Mouse (Mus musculus): ENCODE measurements around the gene Dhdh.

Dhdh gene

DNA sequence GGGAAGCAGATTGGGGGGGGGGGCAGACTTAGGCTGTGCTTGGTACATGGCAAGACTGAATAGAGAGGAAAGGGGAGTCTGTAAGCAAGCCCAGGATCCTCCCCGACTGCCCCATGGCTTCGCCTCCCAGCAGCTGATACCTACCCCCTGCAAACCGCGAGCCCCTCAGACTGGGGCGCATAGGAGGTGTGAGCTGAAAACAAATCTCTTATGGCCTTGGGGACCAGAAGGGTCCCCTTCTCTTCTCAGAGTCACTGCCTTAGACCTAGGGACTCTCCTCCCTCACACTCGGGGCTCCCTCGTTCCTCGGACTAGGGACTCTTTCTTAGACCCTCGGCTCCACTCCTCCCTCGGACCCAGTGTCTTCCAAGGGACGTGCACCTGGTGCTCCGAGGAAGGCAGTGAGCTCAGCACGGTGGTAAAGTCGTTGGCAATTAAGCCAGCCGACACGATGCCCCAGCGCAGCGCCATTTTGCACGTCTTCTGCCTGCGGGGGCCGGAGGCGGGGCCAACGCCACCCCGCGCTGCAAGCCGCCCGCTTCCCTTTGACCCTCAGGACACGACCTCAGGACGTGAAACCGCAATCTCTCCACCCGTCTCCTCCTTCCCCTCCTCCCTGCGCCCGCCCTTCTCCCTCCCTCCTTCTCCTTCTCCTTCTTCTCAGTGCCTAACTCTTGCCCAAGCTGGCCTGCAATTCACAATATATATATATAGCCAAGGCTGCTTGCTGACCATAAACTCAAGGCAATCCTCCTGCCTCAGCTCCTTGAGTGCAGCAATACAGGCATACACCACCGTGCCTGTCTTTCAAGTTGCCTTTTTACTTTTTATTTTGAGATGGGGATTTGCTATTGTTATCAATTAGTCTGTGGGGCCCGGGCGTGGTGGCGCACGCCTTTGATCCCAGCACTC, at the start of gene Dhdh:
Gene Dhdh (minus strand): TSS at position 513 of the 912 bp plus-strand sequence.
- 12% methylated on average over 36 of the region's 38 CpGs for whole genome bisulfite sequencing

DNA sequence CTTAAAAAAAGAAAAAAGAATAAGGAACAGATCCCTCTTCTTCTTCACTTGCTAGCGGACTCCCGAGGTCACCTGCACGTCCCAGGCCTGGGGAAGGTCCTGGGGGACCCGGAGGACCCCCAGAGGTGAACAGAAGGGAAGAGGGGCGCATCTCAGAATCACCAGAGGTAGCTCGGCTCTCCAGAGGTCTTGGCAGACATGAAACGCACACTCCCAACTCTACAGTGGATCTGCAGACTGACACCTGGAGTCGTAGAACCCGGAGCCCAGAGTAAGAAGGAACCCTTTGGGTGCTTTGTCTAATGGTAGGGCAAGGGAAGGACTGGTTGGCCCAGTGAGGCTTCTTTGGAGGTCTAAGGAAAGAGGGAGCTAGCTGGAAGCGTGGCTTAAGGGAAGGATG, 49.0 kb upstream of the Dhdh start:
- 81% methylated on average over 10 of the region's 10 CpGs for WGBS

DNA sequence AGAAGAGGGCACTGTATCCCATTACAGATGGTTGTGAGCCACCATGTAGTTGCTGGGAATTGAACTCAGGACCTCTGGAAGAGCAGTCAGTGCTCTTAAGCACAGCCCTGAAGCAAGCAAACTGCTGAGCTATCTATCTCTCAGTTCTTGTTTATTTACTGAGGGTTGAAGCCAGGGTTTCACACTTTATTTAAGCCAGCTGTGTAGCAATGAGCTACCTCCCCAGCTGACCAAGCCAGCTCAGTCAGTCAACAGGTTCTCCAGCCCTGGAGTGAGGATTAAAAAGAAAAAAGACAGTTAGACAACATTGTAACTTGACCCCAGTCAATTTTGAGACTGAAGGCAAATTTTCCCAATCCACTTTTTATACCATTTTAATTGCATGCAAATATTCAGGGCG, 47.1 kb upstream of the Dhdh start:
- WGBS = 74% methylated on average over 1 of the region's 1 CpGs

DNA sequence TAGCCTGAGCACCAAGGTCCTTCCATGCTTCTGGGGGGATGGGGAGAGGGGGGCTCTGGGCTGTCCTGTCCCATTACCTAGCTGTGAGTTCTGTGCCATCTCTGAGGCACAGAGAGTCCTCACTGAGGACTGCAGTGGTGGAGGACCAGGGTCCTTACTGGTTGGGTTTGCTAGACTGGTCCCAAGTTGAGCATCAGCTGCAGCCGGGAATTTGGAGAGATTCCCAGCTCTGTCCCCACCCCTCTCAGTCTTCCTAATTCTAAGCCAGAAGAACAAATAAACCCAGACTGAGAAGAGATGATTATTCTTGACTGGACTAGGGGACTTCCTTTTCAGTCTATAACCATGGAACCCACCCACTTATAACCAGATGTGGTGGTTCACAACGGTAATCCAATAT, 42.0 kb upstream of the Dhdh start:
- 40% methylated on average over 2 of the region's 2 CpGs for WGBS

DNA sequence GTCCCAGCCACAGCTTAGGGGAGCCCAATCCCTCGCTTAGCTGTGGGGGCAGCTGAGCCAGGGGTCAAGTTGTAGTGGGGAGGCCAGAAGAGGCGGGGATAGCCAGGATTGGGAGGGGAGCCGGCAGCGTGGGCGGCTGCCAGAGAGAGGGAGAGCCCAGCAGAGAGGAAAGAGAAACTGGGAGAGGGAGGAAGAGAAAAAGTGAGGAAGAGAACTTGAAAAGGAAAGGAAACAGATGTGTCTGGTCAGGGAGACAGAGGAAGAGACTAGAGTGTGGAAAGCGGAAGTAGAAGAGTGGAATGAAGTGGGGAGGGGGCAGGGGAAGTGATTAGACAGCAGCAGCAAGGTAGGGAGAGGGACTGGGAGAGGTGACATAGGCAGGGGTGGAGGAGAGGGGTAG, 40.9 kb upstream of the Dhdh start:
- 30% methylated on average over 6 of the region's 6 CpGs for WGBS

DNA sequence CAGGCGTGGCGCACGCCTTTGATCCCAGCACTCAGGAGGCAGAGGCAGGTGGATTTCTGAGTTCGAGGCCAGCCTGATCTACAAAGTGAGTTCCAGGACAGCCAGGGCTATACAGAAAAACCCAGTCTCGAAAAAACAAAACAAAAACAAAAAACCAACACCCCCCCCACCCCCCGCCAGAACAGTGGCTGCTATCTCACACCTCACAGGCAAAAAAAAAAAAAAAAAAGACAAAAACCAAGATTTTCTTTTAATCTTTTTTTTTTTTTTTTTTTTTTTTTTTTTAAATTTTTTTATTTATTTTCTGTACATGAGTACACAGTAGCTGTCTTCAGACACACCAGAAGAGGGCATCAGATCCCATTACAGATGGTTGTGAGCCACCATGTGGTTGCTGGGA, 38.6 kb upstream of the Dhdh start:
- 87% methylated on average over 6 of the region's 6 CpGs for WGBS

DNA sequence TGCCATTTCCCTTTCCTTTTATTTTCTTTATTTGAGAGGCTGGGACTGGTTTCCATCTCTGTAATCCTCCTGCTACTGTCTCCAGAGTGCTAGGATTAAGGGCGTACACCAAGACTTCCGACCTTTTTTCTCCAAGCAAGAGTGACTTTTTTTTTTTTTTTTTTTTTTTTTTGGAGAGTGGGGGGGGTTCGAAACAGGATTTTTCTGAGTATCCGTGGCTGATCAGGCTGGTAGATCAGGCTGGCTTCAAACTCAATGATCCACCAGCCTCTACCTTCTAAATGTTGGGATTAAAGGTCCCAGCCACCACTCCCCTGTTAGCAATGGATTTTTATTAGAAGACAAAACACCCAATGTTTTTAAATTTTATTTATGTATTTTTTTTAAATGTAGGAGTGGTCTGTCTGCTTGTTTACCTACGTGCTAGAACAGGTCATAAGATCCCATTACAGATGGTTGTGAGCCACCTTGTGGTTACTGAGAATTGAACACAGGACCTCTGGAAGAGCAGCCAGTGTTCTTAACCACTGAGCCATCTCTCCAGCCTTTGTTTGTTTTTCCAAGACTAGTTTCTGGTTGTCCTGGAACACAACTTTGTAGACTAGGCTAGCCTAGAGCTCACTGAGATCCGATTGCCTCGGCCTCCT, 38.0 kb upstream of the Dhdh start:
- WGBS = 25% methylated on average over 7 of the region's 7 CpGs

DNA sequence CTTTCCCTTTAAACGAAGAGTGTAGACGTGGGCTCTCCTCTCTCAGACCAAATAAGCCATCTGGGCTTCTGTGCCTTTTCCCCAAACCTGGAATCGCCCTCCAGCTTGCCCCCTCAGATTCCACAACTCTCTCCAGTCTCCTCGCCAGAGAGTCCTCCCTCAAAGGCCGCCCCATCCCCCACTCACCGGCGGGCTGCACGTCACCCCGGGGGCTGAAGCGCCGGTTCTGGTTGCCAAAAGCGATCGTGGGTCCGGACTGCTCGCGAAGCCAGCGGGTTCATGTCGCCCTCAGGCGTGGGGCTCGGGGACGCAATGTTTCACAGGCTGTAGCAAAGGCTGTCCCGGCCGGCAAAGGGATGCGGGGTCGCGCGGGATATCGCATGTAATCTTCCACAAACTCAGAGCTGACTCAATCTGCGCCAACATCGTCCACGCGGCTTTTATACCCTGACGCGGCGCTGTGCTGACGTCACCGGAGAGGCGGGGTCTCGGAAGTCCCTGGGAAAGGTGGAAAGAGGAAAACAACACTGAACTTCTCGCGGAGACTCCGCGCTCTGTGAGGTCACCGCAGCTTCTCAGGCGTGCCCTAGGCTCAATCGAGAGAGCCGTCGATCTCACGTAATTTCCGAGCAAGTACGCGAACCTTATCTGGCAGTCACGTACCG, 37.3 kb upstream of the Dhdh start, which contains the start of the genes Ppp1r15a and Plekha4:
Gene Ppp1r15a (minus strand): TSS at position 460 of the 665 bp plus-strand sequence.
Gene Plekha4 (plus strand): TSS at position 522 of the 665 bp plus-strand sequence.
- under 1% methylated on average over 54 of the region's 54 CpGs for WGBS

DNA sequence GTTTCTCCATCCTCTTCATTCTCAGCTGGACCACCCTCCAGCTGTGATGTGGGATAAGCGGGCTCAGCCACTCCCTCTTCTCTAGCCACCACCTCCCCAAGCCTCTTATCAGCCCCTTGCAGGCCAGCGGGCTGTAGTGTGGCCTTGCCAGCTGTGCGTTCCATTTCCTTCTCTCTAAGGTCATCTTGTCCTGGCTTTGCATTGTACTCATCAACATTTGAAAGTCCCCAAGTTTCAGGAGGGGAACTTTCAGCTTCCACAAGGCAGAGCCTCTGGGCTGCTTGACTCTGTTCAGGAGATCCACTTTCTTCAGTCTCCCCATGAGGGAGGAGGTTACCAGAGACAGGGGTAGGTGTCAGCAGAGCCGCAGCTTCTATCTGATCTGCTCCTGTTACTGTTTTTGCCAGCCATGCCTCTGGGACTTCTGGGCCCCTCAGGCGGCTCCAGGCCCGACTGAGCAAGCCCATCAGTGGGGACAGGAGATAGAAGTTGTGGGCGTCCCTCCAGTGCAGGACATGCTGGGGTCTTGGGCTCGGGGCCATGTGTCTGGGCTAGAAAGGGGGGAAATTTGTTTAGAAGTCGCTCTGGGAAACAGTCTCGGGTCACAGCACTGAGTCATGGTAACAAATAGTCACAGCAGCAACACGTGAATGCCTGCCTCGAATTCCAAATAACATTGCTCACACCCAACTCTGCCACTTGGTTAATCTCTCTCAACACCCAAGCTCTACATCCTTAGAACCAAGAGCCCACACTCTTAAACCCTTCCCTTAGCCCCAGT, 36.4 kb upstream of the Dhdh start:
- 25% methylated on average over 12 of the region's 12 CpGs for WGBS

DNA sequence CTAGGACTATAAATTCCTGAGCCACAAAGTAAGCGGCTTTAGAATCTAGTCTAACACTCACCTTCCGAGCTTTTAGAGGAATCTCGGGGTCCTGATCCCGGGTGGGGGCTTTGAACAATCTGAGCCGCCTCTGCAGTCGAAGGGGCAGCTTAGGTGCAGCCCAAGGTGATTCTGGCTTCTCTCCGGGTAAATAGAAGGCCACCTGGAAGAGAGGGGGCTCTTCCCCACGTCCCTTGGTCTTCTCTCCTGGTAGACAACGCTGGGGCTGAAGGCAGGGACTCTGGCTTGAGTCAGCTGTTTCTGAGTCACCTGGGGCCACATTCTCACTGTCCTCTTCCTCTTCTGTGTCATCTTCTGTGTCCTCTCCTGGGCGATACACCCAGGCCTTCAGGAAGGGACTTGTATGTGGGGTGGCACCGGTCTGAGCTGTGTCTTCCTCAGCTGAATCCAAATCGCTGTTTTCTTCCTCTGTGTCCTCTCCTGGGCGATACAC, 35.1 kb upstream of the Dhdh start:
- 83% methylated on average over 13 of the region's 13 CpGs for WGBS

DNA sequence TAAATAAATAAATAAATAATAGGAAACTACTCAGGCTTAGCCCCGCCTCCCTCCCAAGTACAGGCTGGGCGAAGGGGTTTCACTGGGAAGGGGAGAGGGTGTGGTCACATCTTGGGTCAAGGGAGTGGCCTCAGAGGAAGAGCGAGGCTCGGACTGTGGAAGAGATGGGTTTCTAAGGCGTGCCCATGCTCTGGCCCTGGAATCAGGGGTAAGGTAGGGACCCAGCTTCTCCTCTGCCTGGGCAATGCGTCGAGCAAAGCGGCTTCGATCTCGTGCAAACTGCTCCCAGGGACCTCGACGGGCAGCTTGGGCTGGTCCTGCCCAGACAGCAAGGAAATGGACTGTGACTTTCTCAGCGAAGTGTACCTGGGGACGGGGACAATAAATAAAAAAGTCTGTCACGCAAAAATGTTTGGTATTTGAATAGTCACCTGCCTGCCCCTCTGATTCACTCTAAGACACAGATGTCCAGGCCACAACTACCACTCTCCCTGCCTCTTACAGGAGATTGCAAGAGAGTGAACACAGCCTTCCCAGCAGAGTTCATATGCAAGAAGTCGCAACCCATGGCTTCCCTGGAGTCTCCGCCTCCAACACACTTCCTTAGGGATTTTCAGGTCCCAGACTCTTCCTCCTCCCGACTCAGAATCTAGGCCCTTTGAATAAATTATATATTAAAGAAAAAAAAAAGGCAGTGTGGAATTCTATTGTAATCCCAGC, 34.5 kb upstream of the Dhdh start:
- WGBS = 82% methylated on average over 18 of the region's 18 CpGs

DNA sequence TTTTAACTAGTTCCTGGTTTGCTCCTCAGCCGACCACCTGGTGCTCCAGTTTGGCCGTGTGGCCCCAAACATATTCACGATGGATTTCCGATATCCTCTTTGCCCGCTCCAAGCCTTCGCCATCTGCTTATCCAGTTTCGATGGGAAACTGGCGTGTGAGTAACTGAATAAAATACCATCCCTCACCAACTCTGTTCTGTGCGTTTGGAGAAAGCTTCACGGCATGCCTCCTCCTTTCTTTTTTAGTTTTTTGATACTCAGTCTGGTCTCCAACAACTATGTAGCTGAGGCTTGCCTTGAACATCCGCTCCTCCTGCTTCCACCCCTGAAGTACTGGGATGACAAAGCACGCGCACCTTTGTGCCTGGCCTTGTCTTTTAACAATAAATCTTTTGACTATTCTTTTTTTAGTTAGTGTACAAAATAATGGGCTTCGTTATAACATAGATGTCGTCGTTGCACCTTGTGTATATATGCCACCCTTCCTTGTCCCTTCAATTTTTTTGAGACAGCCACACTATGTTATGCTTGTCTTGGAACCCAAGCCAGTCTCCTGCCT, 33.7 kb upstream of the Dhdh start:
- WGBS = 40% methylated on average over 16 of the region's 16 CpGs

DNA sequence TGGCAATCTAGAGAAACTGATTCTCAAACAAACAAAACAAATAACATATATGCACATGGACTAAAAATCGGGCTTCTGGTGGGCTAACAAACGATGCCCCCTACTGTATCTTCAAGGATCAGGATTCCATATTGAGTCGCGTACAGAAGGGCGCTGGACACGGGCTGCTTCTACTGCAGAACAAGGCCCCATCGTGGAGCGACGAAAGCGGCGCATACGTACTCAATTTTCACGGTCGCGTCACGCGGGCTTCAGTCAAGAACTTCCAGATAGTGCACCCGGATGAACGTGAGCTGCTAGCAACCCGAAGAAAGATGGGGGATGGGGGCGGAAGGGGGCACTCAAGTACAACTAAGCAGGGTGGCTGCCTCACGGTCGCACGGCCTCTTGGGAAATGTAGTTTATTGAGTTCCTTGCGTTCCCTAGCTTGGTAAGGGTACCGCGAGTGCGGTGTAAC, 33.2 kb upstream of the Dhdh start:
- WGBS = under 1% methylated on average over 28 of the region's 28 CpGs

DNA sequence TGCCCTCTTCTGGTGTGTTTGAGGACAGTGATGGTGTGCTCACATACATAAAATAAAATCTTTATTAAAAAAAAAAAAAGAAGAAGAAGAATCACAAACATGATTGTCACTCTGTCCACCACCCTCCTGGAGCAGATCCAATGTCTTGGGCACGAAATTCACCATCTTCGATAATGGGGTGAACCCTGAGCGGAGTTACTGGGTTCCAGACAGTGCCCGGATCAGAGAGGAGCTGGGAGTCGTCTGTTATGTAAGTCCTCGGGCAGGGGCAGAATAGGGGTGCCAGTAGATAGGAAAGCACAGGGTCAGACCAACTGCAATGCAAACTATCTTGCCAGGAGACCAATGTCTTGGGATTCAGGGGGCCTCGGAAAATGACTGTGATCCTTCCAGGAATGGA, 32.0 kb upstream of the Dhdh start:
- WGBS = 95% methylated on average over 7 of the region's 7 CpGs

DNA sequence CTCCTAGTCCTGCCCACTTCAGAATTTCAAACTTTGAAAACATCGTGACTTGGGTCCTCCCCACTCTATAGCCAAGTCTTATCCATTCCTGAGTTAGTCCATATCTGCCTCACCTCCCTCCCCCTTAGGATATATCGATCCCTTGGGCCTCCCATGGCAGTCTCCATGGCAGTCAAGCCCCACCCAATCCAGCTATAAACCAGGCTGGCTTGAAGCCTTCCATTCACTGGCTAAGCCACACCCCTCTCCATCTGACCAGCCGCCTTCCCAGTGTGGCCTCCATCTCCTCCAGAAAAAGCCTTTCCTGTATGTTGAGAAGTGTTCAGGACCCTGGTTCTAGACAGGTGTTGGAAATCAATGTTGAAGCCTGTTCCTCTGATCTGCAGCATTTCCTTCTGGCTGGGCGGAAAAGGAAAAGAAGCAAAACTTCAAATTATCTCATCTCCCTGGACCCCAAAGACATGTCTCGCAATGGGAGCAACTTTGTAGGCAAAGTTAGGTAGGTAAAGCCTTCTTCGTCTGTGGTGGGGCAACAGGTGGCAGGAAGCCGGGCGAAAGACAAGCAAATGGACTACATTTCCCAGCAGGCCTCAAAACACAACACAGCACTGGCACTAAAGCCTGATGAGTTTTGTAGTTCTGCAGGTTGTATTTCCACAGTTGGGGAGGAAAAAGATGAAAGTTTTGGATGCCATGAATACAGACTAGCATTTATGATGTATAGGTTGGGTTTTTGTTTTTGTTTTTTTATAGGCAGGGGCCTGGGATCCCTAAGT, 30.9 kb upstream of the Dhdh start:
- WGBS = 77% methylated on average over 8 of the region's 8 CpGs

DNA sequence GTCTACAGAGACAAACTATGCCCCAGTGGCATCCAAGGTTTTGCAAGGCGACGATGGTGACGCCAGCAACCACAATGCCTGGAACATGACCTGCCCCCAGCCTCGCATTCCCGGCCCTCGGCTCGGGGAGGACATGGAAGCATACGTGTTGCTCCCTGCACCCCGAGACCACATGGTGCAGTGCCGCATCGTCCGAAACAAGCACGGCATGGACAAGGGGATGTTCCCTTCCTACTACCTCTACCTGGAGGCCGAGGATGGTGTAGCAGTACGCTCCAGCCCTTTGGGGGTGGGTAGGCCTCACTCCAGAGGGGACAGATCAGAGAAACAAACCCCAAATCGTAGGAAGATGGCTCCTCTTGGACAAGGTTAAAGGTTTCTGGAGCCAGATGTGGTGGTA, 30.0 kb upstream of the Dhdh start:
- 95% methylated on average over 16 of the region's 16 CpGs for WGBS

DNA sequence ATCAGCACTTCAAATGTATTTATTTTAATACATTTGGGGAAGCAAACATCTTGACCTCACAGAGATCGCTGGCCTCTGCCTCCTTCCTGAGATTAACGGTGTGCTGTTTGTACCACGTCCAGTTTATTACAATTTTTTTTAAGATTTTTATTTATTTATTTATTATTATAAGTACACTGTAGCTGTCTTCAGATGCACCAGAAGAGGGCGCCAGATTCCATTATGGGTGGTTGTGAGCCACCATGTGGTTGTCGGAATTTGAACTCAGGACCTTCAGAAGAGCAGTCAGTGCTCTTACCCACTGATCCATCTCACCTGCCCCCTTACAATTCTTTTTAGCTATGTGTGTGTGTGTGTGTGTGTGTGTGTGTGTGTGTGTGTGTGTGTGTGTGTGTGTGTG, 28.2 kb upstream of the Dhdh start:
- 61% methylated on average over 5 of the region's 5 CpGs for WGBS

DNA sequence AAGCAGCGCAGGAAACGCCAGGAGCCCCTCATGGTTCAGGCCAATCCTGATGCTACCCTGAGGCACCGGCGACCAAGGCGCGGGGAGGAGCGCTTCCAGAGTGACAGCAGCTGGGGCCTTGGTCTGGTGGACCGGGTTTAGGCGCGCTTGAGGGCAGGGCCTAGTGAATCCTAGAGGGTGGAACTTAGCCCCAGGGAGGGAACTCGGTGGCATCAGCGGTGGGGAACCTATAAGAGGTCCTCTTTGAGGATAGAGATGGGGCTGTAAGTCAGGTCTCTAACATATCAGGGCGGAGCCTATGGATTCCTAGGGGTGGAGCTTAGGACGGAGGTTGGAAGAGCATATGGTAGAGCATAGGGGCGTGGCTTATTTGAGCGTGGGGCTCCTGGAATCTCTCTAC, 26.8 kb upstream of the Dhdh start:
- 54% methylated on average over 16 of the region's 16 CpGs for WGBS

DNA sequence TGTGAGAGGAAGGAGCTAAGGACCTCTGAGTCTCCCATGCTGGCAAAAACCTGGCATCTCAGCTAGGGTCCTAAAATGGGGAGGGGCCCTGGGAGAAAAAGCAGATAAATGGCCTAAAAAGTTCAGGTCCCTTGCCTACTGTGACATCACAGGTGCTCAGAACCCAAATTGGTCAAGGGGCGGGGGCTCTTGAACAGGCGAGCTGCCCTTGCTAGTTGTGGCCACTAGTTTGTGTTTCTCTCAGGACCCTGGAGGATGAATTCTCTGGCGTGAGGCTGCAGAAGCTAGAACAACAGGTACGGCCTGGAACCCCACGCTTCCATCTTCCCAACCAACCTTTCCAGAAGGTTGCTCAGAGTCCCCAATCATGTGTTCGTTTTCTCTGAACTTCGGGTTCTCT, 25.8 kb upstream of the Dhdh start:
- 91% methylated on average over 7 of the region's 7 CpGs for WGBS

All from cerebral cortex, adult 2 months (tissue).